Mouse (Mus musculus) hindlimb bud, embryonic 11.5 days (tissue): ENCODE measurements at regions not wholly inside any gene's neighbourhood (a gene's known extent, or its start where the extent isn't known, plus 50 kb on each side); places are given as distances from the start of the nearest gene placed in this dataset.

Experiments used
- DNase-seq: peaks from one replicate; pipeline ENCODE4 v3.0.0-alpha.2; 2012; ENCODE audit warnings: low read depth, low spot score; ENCODE audit errors: extremely low spot score

- DNase-seq, result peak; percentile 39
Measured at GRCm38 (mm10) chr16:87645526-87646434, 53.0 kb upstream of the Bach1 start.

- no peak for DNase-seq
Measured at GRCm38 (mm10) chr16:87646435-87647062, 52.2 kb upstream of the Bach1 start.
